Mouse (Mus musculus) megakaryocyte, embryonic 14.5 days (primary cell): ENCODE measurements at regions not wholly inside any gene's neighbourhood (a gene's known extent, or its start where the extent isn't known, plus 50 kb on each side); places are given as distances from the start of the nearest gene placed in this dataset.

Experiments
- FLI1 ChIP-seq: IDR thresholded peaks from 2 replicates; pipeline ENCODE4 v1.6.1; 2012; ENCODE audit warnings: low read length, inconsistent platforms, mixed read lengths
- GATA1 ChIP-seq: IDR thresholded peaks from 3 replicates; pipeline ENCODE4 v1.6.1; 2012; ENCODE audit warnings: mixed read lengths, low read length, inconsistent platforms, borderline replicate concordance

GRCm38 (mm10) chr12:9478201-9478600, 91.7 kb upstream of the Osr1 start:
- TF ChIP-seq FLI1 (no peak), GATA1 (no peak)
